In genomic region chr11:120234776-120235181, GRCm38 (mm10) we compare ENCODE assay signal across 8 mouse cellular contexts. TPM values are rescaled to one million over a fixed set of nuclear protein-coding genes. Genes with fewer than 3 reads are reported as not detected.
A peak's percentile ranks its signal among the peaks of the same experiment; 100 is the strongest.
DNase-seq lines count a peak whose midpoint lies in the region; ATAC-seq and TF ChIP-seq lines count a peak whose summit lies in the region.

No protein-coding gene starts in this region.

- peak overlapping the region; percentile 87 for H3K9ac ChIP-seq in heart, embryonic 15.5 days

- DNase-seq in heart, adult 18-20 months, result peak; percentile 63 to 81
- DNase-seq in heart, postnatal 25 days (ENCODE audit: low spot score), result no peak
- DNase-seq in cerebellum, adult 9-11 months, result peak; percentile 48
- DNase-seq in liver, result peak; percentile 41
- DNase-seq in gastrocnemius, adult 8-10 months (ENCODE audit: low spot score in 2 of 2), result no peak

- H3K79me2 ChIP-seq in C2C12 (ENCODE audit: control insufficient read depth, insufficient read depth), result peaks cover 95% of the 10 kb centered on the region

- peaks cover 26% of the 10 kb centered on the region for H3K4me1 ChIP-seq in heart, embryonic 15.5 days (replicated peaks)
- peaks cover 11% of the 10 kb centered on the region for H3K4me1 ChIP-seq in small intestine, adult 2 months (ENCODE audit: control insufficient read depth, insufficient read depth, insufficient read length, low read length)

- intact Hi-C loops in heart, postnatal 25 days (cut with DNase I), result loop anchor here (2.0 to 5.0 kb wide), 2 partner anchors 72 to 113 kb away; partner anchors contain the start of gene Actg1

- peak overlapping the region; percentile 85 for H3K4me2 ChIP-seq in heart, embryonic 15.5 days

- no peak for TF ChIP-seq CTCF in C2C12 (IDR thresholded peaks at IDR 0.05; ENCODE audit: control insufficient read depth, insufficient read depth, insufficient read length)
- TF ChIP-seq CTCF in small intestine, adult 2 months (IDR thresholded peaks at IDR 0.05; ENCODE audit: extremely low read depth, insufficient read length, insufficient replicate concordance, low read depth, low read length), result no peak

- under 1% methylated on average over 28 of the region's 39 CpGs for WGBS in heart, embryonic 15.5 days
- under 1% methylated on average over 39 of the region's 39 CpGs for WGBS in small intestine, adult 2 months

- peak overlapping the region; percentile 89 for H3ac ChIP-seq in C2C12 (ENCODE audit: control insufficient read depth, insufficient read length, low read depth)

- H3K27ac ChIP-seq in heart, embryonic 15.5 days, result peak overlapping the region; percentile 88
- H3K27ac ChIP-seq in small intestine, adult 2 months (ENCODE audit: insufficient read depth, low read depth, low read length), result peak overlapping the region; percentile 82

- peak overlapping the region; percentile 71 for H3K4me3 ChIP-seq in C2C12 (ENCODE audit: insufficient read depth, poor library complexity, severe bottlenecking)
- H3K4me3 ChIP-seq in heart, embryonic 15.5 days, result peak overlapping the region; percentile 70
- H3K4me3 ChIP-seq in small intestine, adult 2 months (ENCODE audit: low read depth, low read length), result peak overlapping the region; percentile 80

- peaks cover 71% of the 10 kb centered on the region for H3K79me3 ChIP-seq in C2C12 (ENCODE audit: low read depth)

- ATAC-seq in heart, embryonic 15.5 days (replicated peaks; ENCODE audit: insufficient number of reproducible peaks, insufficient read depth, low FRiP score, low read depth), result no peak

- no peaks in the 10 kb centered on the region for H3K36me3 ChIP-seq in C2C12 (ENCODE audit: control insufficient read depth, insufficient read depth)
- H3K36me3 ChIP-seq in heart, embryonic 15.5 days, result no peaks in the 10 kb centered on the region
- no peaks in the 10 kb centered on the region for H3K36me3 ChIP-seq in small intestine, adult 2 months (ENCODE audit: control insufficient read depth, insufficient read depth, low read length)

- no peak for TF ChIP-seq POLR2A in small intestine, adult 2 months (IDR thresholded peaks at IDR 0.05; ENCODE audit: low read depth, low read length)

- H3K9me3 ChIP-seq in heart, embryonic 15.5 days (replicated peaks), result no peaks in the 10 kb centered on the region

- H3K27me3 ChIP-seq in C2C12 (ENCODE audit: control insufficient read depth, insufficient read depth, insufficient read length), result no peaks in the 10 kb centered on the region
- H3K27me3 ChIP-seq in heart, embryonic 15.5 days, result no peaks in the 10 kb centered on the region
- H3K27me3 ChIP-seq in small intestine, adult 2 months (ENCODE audit: control insufficient read depth, insufficient read depth, low read length), result no peaks in the 10 kb centered on the region

TF ChIP-seq in C2C12, 6 proteins besides CTCF, POLR2A, EP300 and RAD21:
- TF ChIP-seq MAX (IDR thresholded peaks at IDR 0.05) (no peak), USF1 (IDR thresholded peaks at IDR 0.05; ENCODE audit: low read depth) (no peak), MYOG (IDR thresholded peaks at IDR 0.05; ENCODE audit: control insufficient read depth, extremely low read depth, insufficient read length) (no peak), CEBPB (IDR thresholded peaks at IDR 0.05; ENCODE audit: low read depth) (no peak)

RNA-seq across cellular contexts. Expression of gene Bahcc1, which starts 2.0 kb away (rescaled TPM):
- total RNA-seq in heart, adult 18-20 months (2021), result 1 to 10 TPM; 3.5 to 5.0 TPM
- total RNA-seq in heart, postnatal 25 days (2021), result 1 to 10 TPM; 7.8 to 8.3 TPM
- 10.8 TPM for polyA plus RNA-seq in C2C12 (2012; fragmentation: generic; extraction: Trizol)
- polyA plus RNA-seq in heart, embryonic 15.5 days (2015; fragmentation: Nextera tagmentation; extraction: Ambion mirVana), result 4.2 and 5.7 TPM in 2 replicates
- 7.0 and 15.4 TPM in 2 replicates for polyA plus RNA-seq in small intestine, adult 2 months (2012; rRNA removed)
- total RNA-seq in gastrocnemius, adult 8-10 months (2022), result 1 to 10 TPM; 3.6 to 5.8 (median 4.7) TPM

Comparison
In these comparisons a context has a peak if more than half of its experiments do, and no peak if none do; other contexts are left out.
1. DNase-seq: peak in heart, adult 18-20 months (2 of 2), cerebellum, adult 9-11 months (single experiment) and liver (single experiment); none in heart, postnatal 25 days (single experiment) and gastrocnemius, adult 8-10 months (0 of 2).
2. Peak in every context shown above with its lines, with median percentiles within 50 percentile points of each other: H3K4me3 ChIP-seq.